Mouse (Mus musculus) kidney, postnatal 0 days (tissue): Measurements from ENCODE around the gene Slco1c1. TPM values are rescaled to one million over a fixed set of nuclear protein-coding genes. Genes with fewer than 3 reads are reported as not detected.
"Not testable (repeated sequence)": the region's sequence is repeated elsewhere in the genome, so short reads cannot be mapped to it uniquely, and the experiment has no call there.

Experiments
- ATAC-seq: fragments of 200-750 bp; cut with Nextera tagmentation; replicated peaks from 2 replicates; pipeline ENCODE4 v1.8.0; 2017; ENCODE audit warnings: low read depth, moderate number of reproducible peaks, moderate TSS enrichment, moderate library complexity; ENCODE audit not compliant: low FRiP score
- DNase-seq: peaks from one replicate; pipeline ENCODE4 v3.0.0-alpha.2; 2016; ENCODE audit warnings: low spot score
- H3K27ac ChIP-seq: fragments of 300-500 bp; sonication (generic); 2 replicates; pipeline ENCODE4 v1.5.1; 2014; ENCODE audit warnings: mild to moderate bottlenecking
- H3K27me3 ChIP-seq: fragments of 300-500 bp; sonication (generic); 2 replicates; pipeline ENCODE4 v1.6.1; 2014; ENCODE audit warnings: low read length, mixed read lengths; ENCODE audit not compliant: insufficient read depth
- H3K36me3 ChIP-seq: fragments of 300-500 bp; sonication (generic); 2 replicates; pipeline ENCODE4 v1.6.1; 2014; ENCODE audit warnings: low read length, mixed read lengths; ENCODE audit not compliant: insufficient read depth
- H3K4me1 ChIP-seq: fragments of 300-500 bp; sonication (generic); replicated peaks from 2 replicates; pipeline ENCODE4 v1.6.1; 2014; ENCODE audit warnings: antibody characterized with exemption, low read length, mixed read lengths; ENCODE audit not compliant: insufficient read depth
- H3K4me2 ChIP-seq: fragments of 300-500 bp; sonication (generic); 2 replicates; pipeline ENCODE4 v1.6.1; 2014; ENCODE audit warnings: mild to moderate bottlenecking, low read length, moderate library complexity, mixed read lengths
- H3K4me3 ChIP-seq: fragments of 300-500 bp; sonication (generic); replicated peaks from 2 replicates; pipeline ENCODE4 v1.5.1; 2014; ENCODE audit warnings: low read depth, low read length
- H3K9ac ChIP-seq: fragments of 300-500 bp; sonication (generic); 2 replicates; pipeline ENCODE4 v1.6.1; 2014; ENCODE audit warnings: low read depth, low read length
- H3K9me3 ChIP-seq: fragments of 300-500 bp; sonication (generic); replicated peaks from 2 replicates; pipeline ENCODE4 v1.6.1; 2016; ENCODE audit warnings: low read length, inconsistent platforms, mixed read lengths
- CTCF ChIP-seq: IDR thresholded peaks from 2 replicates; pipeline ENCODE4 v1.5.1; 2016; ENCODE audit warnings: antibody characterized with exemption, low read depth, mild to moderate bottlenecking, moderate library complexity
- WGBS: fragments of 180-500 bp; shearing (Covaris S2); extraction: QIAGEN DNeasy Blood & Tissue Kit; methylation state at CpG from one replicate; pipeline ENCODE4 v1.1.7; 2014; 5-methylcytosine and 5-hydroxymethylcytosine counted together
- polyA plus RNA-seq: library from polyadenylated mRNA; unstranded; fragments of >200 nt; fragmentation: Nextera tagmentation; extraction: Ambion mirVana; gene quantifications from 2 replicates; pipeline ENCODE4 v1.2.1, GENCODE M21; 2015

The Slco1c1 gene
- polyA plus RNA-seq, 1 experiment from 2014 or later, result 0.13 TPM

DNA sequence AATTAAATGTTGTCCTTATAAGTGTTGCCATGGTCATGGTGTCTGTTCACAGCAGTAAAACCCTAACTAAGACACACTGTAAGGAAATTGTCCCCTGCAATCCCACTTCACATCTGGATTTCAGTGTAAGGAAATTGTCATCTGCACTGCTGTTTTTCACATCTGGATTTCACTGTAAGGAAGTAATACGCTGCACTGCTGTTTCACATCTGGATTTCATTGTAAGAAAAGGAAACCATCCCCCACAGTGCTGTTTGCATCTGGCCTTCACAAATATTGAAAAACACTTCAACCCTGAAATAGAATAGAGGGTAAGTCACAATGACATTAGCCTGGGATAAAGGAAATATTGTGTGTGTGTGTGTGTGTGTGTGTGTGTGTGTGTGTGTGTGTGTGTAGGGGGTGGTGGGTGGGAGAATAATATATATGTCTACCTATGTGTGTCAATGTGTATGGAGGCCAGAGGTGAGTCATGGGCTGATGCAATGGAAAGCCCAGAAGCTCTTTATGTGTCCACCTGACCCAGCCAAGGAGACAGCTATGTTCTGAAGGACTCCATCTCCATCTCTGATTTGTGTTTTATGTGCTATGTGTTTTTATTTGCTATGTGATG lies 60.7 kb downstream of the Slco1c1 start:
- ATAC-seq, result no peak
- Histone ChIP-seq H3K4me1 (no peaks in the 10 kb centered on the region), H3K27me3 (no peaks in the 10 kb centered on the region), H3K27ac (no peak overlapping the region), H3K9me3 (no peaks in the 10 kb centered on the region), H3K4me2 (no peak overlapping the region), H3K9ac (no peak overlapping the region), H3K4me3 (no peak overlapping the region), H3K36me3 (no peaks in the 10 kb centered on the region)
- DNase-seq, result no peak
- 68% methylated on average over 1 of the region's 1 CpGs for WGBS
- TF ChIP-seq CTCF, result no peak

DNA sequence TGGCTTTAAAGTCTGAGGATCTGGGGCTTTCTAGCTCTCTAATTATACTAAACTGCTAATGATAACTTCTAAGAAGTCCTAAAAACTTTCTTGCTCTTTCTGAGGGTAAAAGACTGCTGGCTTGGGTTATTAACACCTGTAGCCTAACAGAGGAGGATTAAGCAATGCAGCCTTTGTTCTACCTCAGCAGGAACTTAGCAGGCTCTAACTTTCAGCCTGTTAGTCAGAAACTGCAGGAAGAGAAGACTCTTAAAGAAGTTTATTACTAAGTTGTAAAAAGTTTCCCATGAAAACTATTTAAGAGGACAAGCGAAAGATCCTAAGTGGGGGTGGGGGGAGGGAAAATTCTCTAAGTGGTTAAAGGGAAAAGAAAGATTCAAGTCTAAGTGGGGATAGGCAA lies 65.8 kb downstream of the Slco1c1 start:
- Histone ChIP-seq H3K9ac (no peak overlapping the region), H3K4me3 (no peak overlapping the region), H3K36me3 (no peaks in the 10 kb centered on the region), H3K4me2 (no peak overlapping the region), H3K27me3 (no peaks in the 10 kb centered on the region), H3K4me1 (no peaks in the 10 kb centered on the region), H3K9me3 (no peaks in the 10 kb centered on the region), H3K27ac (no peak overlapping the region)
- no peak for DNase-seq
- no peak for ATAC-seq
- TF ChIP-seq CTCF, result no peak
- 27% methylated on average over 1 of the region's 1 CpGs for WGBS

DNA sequence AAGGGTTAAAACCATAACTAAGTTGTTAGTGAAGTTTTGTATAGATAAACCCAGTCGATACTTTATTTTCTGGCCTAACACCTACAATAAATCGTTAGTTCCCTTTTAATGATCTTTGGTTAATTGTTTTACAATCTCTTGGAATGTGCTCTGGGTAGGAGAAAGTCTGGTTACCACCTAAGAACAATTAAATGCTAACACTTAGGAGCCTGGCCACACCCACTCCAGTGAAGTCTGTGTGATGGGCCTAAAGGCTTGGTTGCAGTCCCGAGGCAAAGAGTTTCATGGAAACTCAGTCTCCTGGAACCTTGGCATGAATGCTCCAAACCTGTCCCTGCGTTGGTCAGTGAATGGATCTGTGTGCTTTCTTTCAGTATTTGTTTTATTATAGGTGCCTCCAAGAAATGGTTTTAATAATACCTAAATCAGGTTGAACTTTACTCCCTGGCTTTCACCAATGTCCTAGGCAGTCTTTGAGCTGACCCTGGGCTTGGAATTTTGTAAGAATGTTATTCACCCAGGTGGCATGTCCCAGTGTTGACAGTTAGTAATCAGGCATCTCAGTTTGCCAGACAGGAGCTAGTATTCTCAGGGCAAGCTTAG lies 66.5 kb downstream of the Slco1c1 start:
- not testable (repeated sequence) for H3K36me3 ChIP-seq, H3K27me3 ChIP-seq, ATAC-seq, H3K4me2 ChIP-seq, H3K4me1 ChIP-seq, H3K27ac ChIP-seq, DNase-seq, H3K4me3 ChIP-seq, H3K9me3 ChIP-seq, H3K9ac ChIP-seq
- 6% methylated on average over 4 of the region's 4 CpGs for WGBS

DNA sequence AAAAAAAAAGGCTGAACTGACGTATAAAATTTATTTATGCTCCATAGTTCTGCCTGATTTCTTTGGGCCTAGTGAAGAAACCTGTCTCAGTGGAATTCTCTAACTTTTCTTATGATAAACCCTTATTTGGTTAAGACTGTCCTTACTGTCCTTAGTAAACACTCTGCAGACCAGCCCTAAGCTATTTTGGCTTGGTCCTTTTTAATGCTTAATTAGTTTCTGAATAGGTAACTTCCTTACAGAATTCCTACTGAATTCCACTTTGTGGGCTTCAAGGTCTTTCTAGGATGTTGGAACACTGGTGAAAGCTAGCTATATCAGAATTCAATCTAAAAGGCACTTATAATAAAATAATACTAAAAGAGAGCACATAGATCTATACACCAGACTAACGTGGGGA lies 71.9 kb downstream of the Slco1c1 start:
- H3K36me3 ChIP-seq, result no peaks in the 10 kb centered on the region
- no peak overlapping the region for H3K4me2 ChIP-seq
- no peak for DNase-seq
- H3K27ac ChIP-seq, result no peak overlapping the region
- H3K27me3 ChIP-seq, result no peaks in the 10 kb centered on the region
- no peak overlapping the region for H3K9ac ChIP-seq
- H3K4me3 ChIP-seq, result no peak overlapping the region
- 88% methylated on average over 2 of the region's 2 CpGs for WGBS
- ATAC-seq, result no peak
- H3K4me1 ChIP-seq, result no peaks in the 10 kb centered on the region
- H3K9me3 ChIP-seq, result peaks cover 4% of the 10 kb centered on the region; the same call in 1 of the 2 replicates
- no peak for TF ChIP-seq CTCF

DNA sequence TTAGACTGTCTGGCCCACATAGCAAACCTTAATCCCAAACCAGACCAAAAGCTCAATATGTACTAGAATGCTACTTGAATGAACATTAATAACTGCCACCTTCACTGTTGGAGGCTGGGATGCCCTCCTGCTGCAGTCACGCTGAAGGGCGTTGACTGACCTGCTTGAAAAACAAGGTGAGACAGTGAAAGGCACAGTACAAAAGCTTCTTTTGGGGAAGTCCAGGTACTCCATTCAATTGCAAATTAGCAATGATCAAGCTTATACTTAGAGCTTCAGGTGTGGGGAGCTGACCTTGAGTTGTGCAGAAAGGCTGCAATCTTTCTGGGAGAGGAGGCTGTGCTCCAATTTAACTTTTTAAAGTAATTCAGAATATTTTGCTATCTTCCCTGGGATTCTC lies 72.9 kb downstream of the Slco1c1 start:
- Histone ChIP-seq H3K27ac (no peak overlapping the region), H3K9ac (no peak overlapping the region), H3K4me2 (no peak overlapping the region), H3K27me3 (no peaks in the 10 kb centered on the region), H3K4me1 (no peaks in the 10 kb centered on the region), H3K36me3 (no peaks in the 10 kb centered on the region), H3K4me3 (no peak overlapping the region), H3K9me3 (peaks cover 4% of the 10 kb centered on the region; the same call in 1 of the 2 replicates)
- DNase-seq, result no peak
- no peak for ATAC-seq
- 99% methylated on average over 2 of the region's 2 CpGs for whole genome bisulfite sequencing
- no peak for TF ChIP-seq CTCF

DNA sequence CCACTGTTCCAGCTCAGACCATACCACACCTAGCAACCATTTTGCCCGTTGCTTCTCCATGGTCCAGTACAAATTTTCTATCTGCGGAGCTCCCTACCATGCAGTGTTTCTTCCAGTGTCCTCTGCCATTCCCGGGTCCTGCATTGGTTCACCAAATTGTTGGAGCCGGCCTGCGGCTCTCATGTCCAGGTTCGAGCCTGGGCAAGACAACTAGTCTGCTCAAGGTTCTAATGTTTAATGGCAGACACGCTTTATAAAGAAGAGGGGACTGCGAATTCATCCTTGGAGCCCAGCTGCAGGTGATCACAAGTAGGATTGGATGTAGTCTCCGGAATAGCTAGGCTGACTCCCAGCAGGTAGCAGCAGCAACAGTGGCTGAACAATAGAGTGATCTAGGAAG lies 76.8 kb downstream of the Slco1c1 start:
- no peak overlapping the region for H3K4me3 ChIP-seq
- H3K36me3 ChIP-seq, result no peaks in the 10 kb centered on the region
- DNase-seq, result no peak
- no peak overlapping the region for H3K4me2 ChIP-seq
- no peak overlapping the region for H3K9ac ChIP-seq
- no peak for ATAC-seq
- WGBS, result 77% methylated on average over 9 of the region's 9 CpGs
- no peak overlapping the region for H3K27ac ChIP-seq
- H3K4me1 ChIP-seq, result no peaks in the 10 kb centered on the region
- no peak for TF ChIP-seq CTCF
- peaks cover 4% of the 10 kb centered on the region; the same call in 1 of the 2 replicates for H3K9me3 ChIP-seq
- H3K27me3 ChIP-seq, result no peaks in the 10 kb centered on the region
